Mouse (Mus musculus): ENCODE results near the gene Xylb. TPM values are rescaled to one million over a fixed set of nuclear protein-coding genes. Genes with fewer than 3 reads are reported as not detected.

The Xylb gene
- polyA plus RNA-seq, 1 experiment: 449 TPM

- no peaks in the 10 kb centered on the region for H3K27me3 ChIP-seq (replicated peaks; ENCODE audit: control insufficient read depth, insufficient read depth, low read length)
- H3K4me1 ChIP-seq (ENCODE audit: control insufficient read depth, insufficient read depth, low read length): peaks cover 7% of the 10 kb centered on the region
- H3K27ac ChIP-seq (ENCODE audit: insufficient read depth, low read depth, low read length): peak overlapping the region; percentile 64; the same call in 1 of the 2 replicates
- H3K36me3 ChIP-seq (ENCODE audit: control insufficient read depth, insufficient read depth, low read length): no peaks in the 10 kb centered on the region
- TF ChIP-seq POLR2A (IDR thresholded peaks at IDR 0.05; ENCODE audit: low read depth, low read length): no peak
- no peak for TF ChIP-seq CTCF (conservative IDR thresholded peaks at IDR 0.05; ENCODE audit: insufficient read depth, insufficient read length, low read depth, low read length)
- no peak overlapping the region for H3K4me3 ChIP-seq (ENCODE audit: insufficient read depth, low read depth, low read length)
- DNase-seq: no peak
- WGBS: 82% methylated on average over 2 of the region's 2 CpGs
Observed at GRCm38 (mm10) chr9:119334834-119335233, 22.3 kb upstream of the Xylb start.

- Histone ChIP-seq H3K27me3 (replicated peaks; ENCODE audit: control insufficient read depth, insufficient read depth, low read length) (no peaks in the 10 kb centered on the region), H3K4me1 (ENCODE audit: control insufficient read depth, insufficient read depth, low read length) (peaks cover 13% of the 10 kb centered on the region), H3K27ac (ENCODE audit: insufficient read depth, low read depth, low read length) (no peak overlapping the region), H3K4me3 (ENCODE audit: insufficient read depth, low read depth, low read length) (no peak overlapping the region), H3K36me3 (ENCODE audit: control insufficient read depth, insufficient read depth, low read length) (no peaks in the 10 kb centered on the region)
- no peak for DNase-seq
- WGBS: 89% methylated on average over 4 of the region's 4 CpGs
- TF ChIP-seq CTCF (conservative IDR thresholded peaks at IDR 0.05; ENCODE audit: insufficient read depth, insufficient read length, low read depth, low read length): no peak
- no peak for TF ChIP-seq POLR2A (IDR thresholded peaks at IDR 0.05; ENCODE audit: low read depth, low read length)
Observed at GRCm38 (mm10) chr9:119335571-119335970, 21.6 kb upstream of the Xylb start.

- Histone ChIP-seq H3K4me3 (ENCODE audit: insufficient read depth, low read depth, low read length) (no peak overlapping the region), H3K27ac (ENCODE audit: insufficient read depth, low read depth, low read length) (no peak overlapping the region), H3K27me3 (replicated peaks; ENCODE audit: control insufficient read depth, insufficient read depth, low read length) (no peaks in the 10 kb centered on the region), H3K4me1 (ENCODE audit: control insufficient read depth, insufficient read depth, low read length) (peaks cover 21% of the 10 kb centered on the region), H3K36me3 (ENCODE audit: control insufficient read depth, insufficient read depth, low read length) (no peaks in the 10 kb centered on the region)
- WGBS: 42% methylated on average over 14 of the region's 14 CpGs
- TF ChIP-seq POLR2A (IDR thresholded peaks at IDR 0.05; ENCODE audit: low read depth, low read length) (no peak), CTCF (conservative IDR thresholded peaks at IDR 0.05; ENCODE audit: insufficient read depth, insufficient read length, low read depth, low read length) (no peak)
- peak; percentile 52 for DNase-seq
Observed at GRCm38 (mm10) chr9:119337842-119338241, 19.3 kb upstream of the Xylb start.

DNA sequence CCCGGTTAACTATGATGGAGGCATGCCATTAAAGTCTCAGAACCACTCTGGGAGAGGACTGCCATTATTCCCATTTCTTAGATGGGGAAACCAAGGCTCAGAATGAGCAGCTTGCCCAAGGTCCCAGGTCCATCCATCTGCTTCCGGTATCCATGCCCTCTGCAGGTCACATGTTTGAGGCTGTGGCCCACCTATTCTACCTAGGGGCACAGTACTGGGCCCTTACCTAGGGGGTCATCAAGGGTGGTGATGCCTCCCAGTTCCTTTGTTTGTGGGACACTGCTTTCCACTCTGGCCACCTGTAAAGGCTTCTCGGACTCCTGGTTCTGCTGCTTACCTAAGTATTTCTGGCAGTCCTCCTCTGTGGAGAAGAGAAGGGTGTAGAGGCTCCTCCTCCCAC is 18.8 kb upstream of the Xylb start:
- 81% methylated on average over 3 of the region's 3 CpGs for WGBS
- Histone ChIP-seq H3K27ac (ENCODE audit: insufficient read depth, low read depth, low read length) (no peak overlapping the region), H3K4me1 (ENCODE audit: control insufficient read depth, insufficient read depth, low read length) (peaks cover 22% of the 10 kb centered on the region), H3K36me3 (ENCODE audit: control insufficient read depth, insufficient read depth, low read length) (no peaks in the 10 kb centered on the region), H3K27me3 (replicated peaks; ENCODE audit: control insufficient read depth, insufficient read depth, low read length) (no peaks in the 10 kb centered on the region), H3K4me3 (ENCODE audit: insufficient read depth, low read depth, low read length) (no peak overlapping the region)
- TF ChIP-seq CTCF (conservative IDR thresholded peaks at IDR 0.05; ENCODE audit: insufficient read depth, insufficient read length, low read depth, low read length) (no peak), POLR2A (IDR thresholded peaks at IDR 0.05; ENCODE audit: low read depth, low read length) (no peak)
- DNase-seq: no peak

DNA sequence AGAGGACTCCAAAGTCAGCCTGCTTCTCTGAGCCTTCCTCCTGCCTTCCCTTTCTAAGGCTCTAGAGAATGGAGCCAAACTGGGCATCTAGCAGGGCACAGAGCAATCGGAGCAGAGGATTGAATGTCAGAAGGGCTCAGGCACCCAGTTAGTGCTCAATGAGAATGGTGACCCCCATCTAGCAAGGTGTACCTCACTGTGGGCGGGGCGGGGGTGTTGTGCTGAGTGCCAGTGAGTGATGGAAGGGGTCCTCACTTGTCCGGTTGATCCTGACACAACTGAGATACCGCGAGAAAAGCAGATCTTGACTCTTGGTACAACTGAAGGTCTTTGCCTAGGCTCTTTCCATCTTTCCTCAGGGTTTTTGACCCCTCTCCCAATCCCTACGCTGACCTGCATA is 18.1 kb upstream of the Xylb start:
- 45% methylated on average over 7 of the region's 7 CpGs for WGBS
- Histone ChIP-seq H3K4me3 (ENCODE audit: insufficient read depth, low read depth, low read length) (peak overlapping the region; percentile 90), H3K4me1 (ENCODE audit: control insufficient read depth, insufficient read depth, low read length) (peaks cover 22% of the 10 kb centered on the region), H3K27me3 (replicated peaks; ENCODE audit: control insufficient read depth, insufficient read depth, low read length) (no peaks in the 10 kb centered on the region), H3K27ac (ENCODE audit: insufficient read depth, low read depth, low read length) (no peak overlapping the region), H3K36me3 (ENCODE audit: control insufficient read depth, insufficient read depth, low read length) (no peaks in the 10 kb centered on the region)
- no peak for DNase-seq
- TF ChIP-seq CTCF (conservative IDR thresholded peaks at IDR 0.05; ENCODE audit: insufficient read depth, insufficient read length, low read depth, low read length) (no peak), POLR2A (IDR thresholded peaks at IDR 0.05; ENCODE audit: low read depth, low read length) (no peak)

DNA sequence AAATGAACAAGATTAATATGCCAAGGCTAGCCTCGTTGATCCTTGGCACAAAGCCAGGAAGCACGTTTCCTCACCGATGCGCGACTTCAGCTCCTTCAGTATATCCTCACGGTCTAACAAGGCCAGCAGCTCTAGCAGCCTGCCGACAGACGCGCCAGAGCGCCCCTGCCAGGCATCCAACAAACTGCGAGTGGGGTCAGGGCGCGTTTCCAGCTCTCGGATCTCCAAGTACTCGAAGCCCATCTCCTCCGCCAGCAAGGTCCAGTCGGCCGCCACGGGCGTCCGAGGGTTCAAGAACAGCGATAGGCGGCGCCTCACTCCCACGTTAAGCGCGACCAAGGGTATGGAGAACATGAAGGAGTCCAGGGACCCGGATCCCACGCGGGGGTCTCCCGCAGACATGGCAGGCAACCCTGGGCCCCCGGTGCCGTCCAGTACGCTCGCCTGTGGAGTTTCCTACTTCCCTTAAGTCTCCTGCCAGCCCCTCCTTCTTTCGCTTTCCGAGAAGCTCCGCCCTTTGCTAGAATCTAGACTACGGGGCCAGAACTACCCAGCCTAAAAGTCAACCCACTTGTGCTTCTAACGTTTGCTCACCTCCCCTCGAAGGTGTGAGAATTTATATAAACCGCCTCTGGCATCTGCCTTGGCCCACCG is 17.5 kb upstream of the Xylb start, which contains the start of gene Acaa1a:
Gene Acaa1a (plus strand): TSS at position 119 of the 654 bp plus-strand sequence.
- WGBS: under 1% methylated on average over 43 of the region's 43 CpGs
- no peaks in the 10 kb centered on the region for H3K36me3 ChIP-seq (ENCODE audit: control insufficient read depth, insufficient read depth, low read length)
- H3K27me3 ChIP-seq (replicated peaks; ENCODE audit: control insufficient read depth, insufficient read depth, low read length): no peaks in the 10 kb centered on the region
- H3K4me1 ChIP-seq (ENCODE audit: control insufficient read depth, insufficient read depth, low read length): peaks cover 19% of the 10 kb centered on the region
- DNase-seq: peak; percentile 87
- TF ChIP-seq POLR2A (IDR thresholded peaks at IDR 0.05; ENCODE audit: low read depth, low read length) (no peak), CTCF (conservative IDR thresholded peaks at IDR 0.05; ENCODE audit: insufficient read depth, insufficient read length, low read depth, low read length) (0 out of 2 replicates have a peak, but pooled peaks have one; percentile 0)
- H3K4me3 ChIP-seq (ENCODE audit: insufficient read depth, low read depth, low read length): peak within 1 kb of the TSS; percentile 90
- H3K27ac ChIP-seq (ENCODE audit: insufficient read depth, low read depth, low read length): peak within 1 kb of the TSS; percentile 87

DNA sequence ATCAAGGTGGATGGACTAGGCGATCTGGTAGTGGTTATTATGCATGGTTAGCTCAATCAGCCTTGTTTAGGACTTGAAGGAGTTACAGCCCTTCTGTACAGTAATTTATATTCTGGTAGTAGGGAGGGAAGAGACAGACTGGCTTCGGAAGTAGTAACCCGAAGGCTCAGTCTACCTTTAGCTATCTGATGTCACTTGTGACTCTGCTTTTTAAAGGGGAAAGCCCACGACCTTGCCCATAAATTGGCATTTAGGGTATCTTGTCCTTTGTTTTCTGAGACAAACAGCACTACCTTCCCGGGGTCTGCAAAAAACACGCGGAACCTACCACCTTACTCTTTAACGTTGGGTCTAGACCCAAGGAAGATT is 17.0 kb upstream of the Xylb start:
- Histone ChIP-seq H3K4me1 (ENCODE audit: control insufficient read depth, insufficient read depth, low read length) (peaks cover 18% of the 10 kb centered on the region), H3K36me3 (ENCODE audit: control insufficient read depth, insufficient read depth, low read length) (no peaks in the 10 kb centered on the region), H3K27me3 (replicated peaks; ENCODE audit: control insufficient read depth, insufficient read depth, low read length) (no peaks in the 10 kb centered on the region), H3K4me3 (ENCODE audit: insufficient read depth, low read depth, low read length) (peak overlapping the region; percentile 90), H3K27ac (ENCODE audit: insufficient read depth, low read depth, low read length) (peak overlapping the region; percentile 87)
- DNase-seq: no peak
- TF ChIP-seq CTCF (conservative IDR thresholded peaks at IDR 0.05; ENCODE audit: insufficient read depth, insufficient read length, low read depth, low read length): no peak
- TF ChIP-seq POLR2A (IDR thresholded peaks at IDR 0.05; ENCODE audit: low read depth, low read length): no peak
- 2% methylated on average over 8 of the region's 8 CpGs for WGBS
